Mouse (Mus musculus): ENCODE measurements at regions not wholly inside any gene's neighbourhood (a gene's known extent, or its start where the extent isn't known, plus 50 kb on each side); places are given as distances from the start of the nearest gene placed in this dataset.

DNA sequence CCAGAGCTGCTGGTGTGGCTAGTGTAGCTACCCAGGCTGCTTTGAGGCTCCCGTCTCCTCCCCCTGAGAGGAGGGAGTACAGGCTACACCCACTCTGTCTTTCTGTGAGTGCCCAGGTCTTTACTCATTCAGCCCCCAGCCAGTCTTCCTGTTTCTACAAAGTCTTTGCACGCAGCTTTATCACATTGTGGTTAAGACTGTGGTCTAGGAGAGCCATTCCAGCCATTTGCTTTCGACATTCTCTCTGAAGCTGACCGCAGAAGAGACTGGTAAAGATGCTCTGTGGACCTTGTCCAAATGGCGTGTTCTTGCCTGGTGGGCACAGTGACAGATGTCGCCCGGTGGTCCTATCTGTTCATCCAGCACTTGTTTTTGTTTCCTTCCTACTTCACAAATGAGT is 62.0 kb downstream of the Tpra1 start:
- Histone ChIP-seq H3K4me3 (ENCODE audit: extremely low read depth, insufficient read depth, insufficient read length) (no peak overlapping the region), H3K36me3 (ENCODE audit: control insufficient read depth, insufficient read depth, low read length) (no peaks in the 10 kb centered on the region), H3K4me1 (ENCODE audit: control insufficient read depth, insufficient read depth, insufficient read length) (no peaks in the 10 kb centered on the region; the same call in 1 of the 2 replicates), H3K27ac (ENCODE audit: insufficient read depth, low read length) (no peak overlapping the region), H3K27me3 (ENCODE audit: control insufficient read depth, insufficient read depth, low read length) (no peaks in the 10 kb centered on the region)
- no peak for TF ChIP-seq POLR2A (IDR thresholded peaks at IDR 0.05; ENCODE audit: low read depth, low read length)
- TF ChIP-seq CTCF (IDR thresholded peaks at IDR 0.05; ENCODE audit: extremely low read depth, insufficient read depth, insufficient read length, insufficient replicate concordance), result no peak
- WGBS, result 12% methylated on average over 7 of the region's 7 CpGs
- no peak for DNase-seq (ENCODE audit: low read depth in 1 of 2, low spot score in 2 of 2)

DNA sequence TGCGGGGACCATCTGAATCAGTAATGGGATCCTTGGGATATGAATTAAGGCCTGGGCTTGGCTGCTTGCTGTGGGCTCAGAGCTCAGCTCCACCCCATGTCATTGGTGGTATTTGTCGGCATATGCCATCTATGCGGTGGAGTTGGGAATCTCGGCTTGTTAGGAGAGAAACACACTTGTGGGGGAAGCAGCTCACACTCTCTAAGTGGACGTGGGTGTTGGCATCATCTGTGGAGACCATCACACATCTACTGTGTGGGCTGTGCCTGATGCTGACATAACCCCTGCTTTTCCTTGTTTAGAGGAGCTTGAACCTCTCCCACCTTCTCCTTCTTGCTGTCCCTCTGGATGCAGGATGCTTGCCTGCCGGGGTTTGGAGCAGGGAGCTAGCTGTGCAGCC is 62.9 kb downstream of the Tpra1 start:
- no peaks in the 10 kb centered on the region for H3K36me3 ChIP-seq (ENCODE audit: control insufficient read depth, insufficient read depth, low read length)
- H3K27me3 ChIP-seq (ENCODE audit: control insufficient read depth, insufficient read depth, low read length), result no peaks in the 10 kb centered on the region
- no peak for TF ChIP-seq CTCF (IDR thresholded peaks at IDR 0.05; ENCODE audit: extremely low read depth, insufficient read depth, insufficient read length, insufficient replicate concordance)
- TF ChIP-seq POLR2A (IDR thresholded peaks at IDR 0.05; ENCODE audit: low read depth, low read length), result no peak
- WGBS, result 84% methylated on average over 6 of the region's 6 CpGs
- no peak overlapping the region for H3K4me3 ChIP-seq (ENCODE audit: extremely low read depth, insufficient read depth, insufficient read length)
- DNase-seq (ENCODE audit: low read depth in 1 of 2, low spot score in 2 of 2), result no peak
- no peak overlapping the region for H3K27ac ChIP-seq (ENCODE audit: insufficient read depth, low read length)
- H3K4me1 ChIP-seq (ENCODE audit: control insufficient read depth, insufficient read depth, insufficient read length), result no peaks in the 10 kb centered on the region; the same call in 1 of the 2 replicates

DNA sequence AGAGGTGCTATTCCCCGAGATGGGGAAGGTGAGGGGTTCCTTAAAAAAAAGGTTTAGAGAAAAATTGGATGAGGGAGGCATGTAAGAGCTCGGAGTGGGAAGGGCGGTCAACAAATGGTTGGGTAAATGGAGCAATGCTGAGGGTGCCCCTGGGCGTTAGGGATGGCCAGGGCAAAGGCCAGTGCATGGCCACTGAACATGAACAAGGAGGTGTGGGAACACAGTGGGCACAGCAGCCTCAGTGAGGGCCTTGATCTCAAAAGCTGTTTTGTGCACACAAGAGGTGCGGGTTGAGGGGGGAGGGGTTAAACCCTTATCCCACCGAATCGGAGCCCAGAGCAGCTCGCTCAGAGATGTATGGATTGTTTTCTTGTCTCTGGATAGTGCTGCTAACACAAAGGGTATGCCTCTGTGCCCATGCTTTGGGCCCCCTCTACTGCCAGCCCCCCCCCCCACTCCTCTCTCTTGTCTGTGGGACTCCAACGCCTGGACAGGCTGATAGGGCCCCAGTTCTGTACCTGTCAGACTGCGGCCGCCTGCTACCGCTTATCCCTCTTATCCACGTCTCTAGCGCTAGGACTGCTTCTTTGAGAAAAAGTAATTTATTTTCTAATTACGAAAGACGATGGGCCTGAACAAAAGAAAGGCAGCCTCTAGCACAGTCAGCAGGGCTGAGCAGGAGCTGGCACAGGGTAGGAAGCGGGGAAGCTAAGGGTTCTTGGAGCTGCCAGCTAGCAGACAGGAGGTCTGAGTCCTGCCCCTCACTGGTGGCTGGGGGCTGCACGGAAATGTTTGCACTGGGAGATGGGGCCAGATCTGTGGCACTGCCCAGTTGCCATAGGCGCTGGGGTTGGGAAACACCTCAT is 63.5 kb downstream of the Tpra1 start:
- 83% methylated on average over 19 of the region's 19 CpGs for WGBS

DNA sequence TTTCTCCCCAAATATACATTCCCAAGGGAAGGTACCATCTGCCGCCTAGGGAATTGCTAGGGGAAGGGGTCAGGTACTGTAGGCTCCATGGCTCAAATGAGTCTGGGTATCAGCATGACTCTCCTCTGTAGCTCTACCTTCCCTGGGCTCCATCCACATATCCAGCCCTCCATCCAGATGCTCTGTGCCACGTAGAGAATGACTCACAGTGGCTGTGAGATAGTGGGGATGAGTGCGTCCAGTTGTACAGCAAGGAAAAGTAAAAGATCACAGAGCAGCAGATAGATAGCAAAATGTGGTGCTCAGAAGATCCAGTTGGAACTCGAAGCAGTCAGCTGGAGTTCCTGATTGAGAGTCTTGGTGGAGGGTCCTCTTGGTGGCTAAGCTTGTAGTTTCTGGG is 64.5 kb downstream of the Tpra1 start:
- no peak for TF ChIP-seq CTCF (IDR thresholded peaks at IDR 0.05; ENCODE audit: extremely low read depth, insufficient read depth, insufficient read length, insufficient replicate concordance)
- TF ChIP-seq POLR2A (IDR thresholded peaks at IDR 0.05; ENCODE audit: low read depth, low read length), result no peak
- Histone ChIP-seq H3K27ac (ENCODE audit: insufficient read depth, low read length) (no peak overlapping the region), H3K27me3 (ENCODE audit: control insufficient read depth, insufficient read depth, low read length) (no peaks in the 10 kb centered on the region), H3K4me1 (ENCODE audit: control insufficient read depth, insufficient read depth, insufficient read length) (no peaks in the 10 kb centered on the region; the same call in 1 of the 2 replicates), H3K36me3 (ENCODE audit: control insufficient read depth, insufficient read depth, low read length) (no peaks in the 10 kb centered on the region), H3K4me3 (ENCODE audit: extremely low read depth, insufficient read depth, insufficient read length) (no peak overlapping the region)
- WGBS, result 75% methylated on average over 4 of the region's 4 CpGs
- no peak for DNase-seq (ENCODE audit: low read depth in 1 of 2, low spot score in 2 of 2)

More for the DNA sequence above, 63.5 kb downstream of the Tpra1 start:
- no peak for DNase-seq (ENCODE audit: low read depth in 1 of 2, low spot score in 2 of 2)
- no peaks in the 10 kb centered on the region; the same call in 1 of the 2 replicates for H3K4me1 ChIP-seq (ENCODE audit: control insufficient read depth, insufficient read depth, insufficient read length)
- H3K27ac ChIP-seq (ENCODE audit: insufficient read depth, low read length), result no peak overlapping the region
- H3K4me3 ChIP-seq (ENCODE audit: extremely low read depth, insufficient read depth, insufficient read length), result no peak overlapping the region
- no peaks in the 10 kb centered on the region for H3K27me3 ChIP-seq (ENCODE audit: control insufficient read depth, insufficient read depth, low read length)
- no peaks in the 10 kb centered on the region for H3K36me3 ChIP-seq (ENCODE audit: control insufficient read depth, insufficient read depth, low read length)
- TF ChIP-seq CTCF (IDR thresholded peaks at IDR 0.05; ENCODE audit: extremely low read depth, insufficient read depth, insufficient read length, insufficient replicate concordance), result no peak
- no peak for TF ChIP-seq POLR2A (IDR thresholded peaks at IDR 0.05; ENCODE audit: low read depth, low read length)

DNA sequence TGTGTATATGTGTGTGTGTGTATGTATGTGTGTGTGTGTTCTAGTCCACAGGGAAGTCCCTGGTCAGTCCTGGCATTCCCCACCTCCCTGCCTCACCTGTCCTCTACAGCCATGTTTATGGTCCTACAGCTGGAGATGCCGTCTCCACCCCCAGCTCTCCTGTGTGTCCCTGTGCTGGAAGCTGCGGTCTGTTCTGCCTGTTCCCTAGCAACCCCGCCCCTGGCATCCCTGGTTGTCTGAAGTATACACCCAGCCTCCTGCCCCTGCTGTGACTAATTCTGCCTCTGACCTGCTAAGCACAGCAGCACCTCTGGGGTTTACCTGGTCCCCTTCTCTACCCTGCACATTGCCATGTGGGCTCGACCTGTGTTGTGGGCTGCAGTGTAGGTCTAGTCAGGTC is 66.8 kb downstream of the Tpra1 start:
- WGBS, result 58% methylated on average over 4 of the region's 4 CpGs
- H3K27ac ChIP-seq (ENCODE audit: insufficient read depth, low read length), result no peak overlapping the region
- H3K27me3 ChIP-seq (ENCODE audit: control insufficient read depth, insufficient read depth, low read length), result no peaks in the 10 kb centered on the region
- no peaks in the 10 kb centered on the region; the same call in 1 of the 2 replicates for H3K4me1 ChIP-seq (ENCODE audit: control insufficient read depth, insufficient read depth, insufficient read length)
- H3K36me3 ChIP-seq (ENCODE audit: control insufficient read depth, insufficient read depth, low read length), result no peaks in the 10 kb centered on the region
- DNase-seq (ENCODE audit: low read depth in 1 of 2, low spot score in 2 of 2), result no peak
- H3K4me3 ChIP-seq (ENCODE audit: extremely low read depth, insufficient read depth, insufficient read length), result no peak overlapping the region
- TF ChIP-seq POLR2A (IDR thresholded peaks at IDR 0.05; ENCODE audit: low read depth, low read length), result no peak
- TF ChIP-seq CTCF (IDR thresholded peaks at IDR 0.05; ENCODE audit: extremely low read depth, insufficient read depth, insufficient read length, insufficient replicate concordance), result no peak

DNA sequence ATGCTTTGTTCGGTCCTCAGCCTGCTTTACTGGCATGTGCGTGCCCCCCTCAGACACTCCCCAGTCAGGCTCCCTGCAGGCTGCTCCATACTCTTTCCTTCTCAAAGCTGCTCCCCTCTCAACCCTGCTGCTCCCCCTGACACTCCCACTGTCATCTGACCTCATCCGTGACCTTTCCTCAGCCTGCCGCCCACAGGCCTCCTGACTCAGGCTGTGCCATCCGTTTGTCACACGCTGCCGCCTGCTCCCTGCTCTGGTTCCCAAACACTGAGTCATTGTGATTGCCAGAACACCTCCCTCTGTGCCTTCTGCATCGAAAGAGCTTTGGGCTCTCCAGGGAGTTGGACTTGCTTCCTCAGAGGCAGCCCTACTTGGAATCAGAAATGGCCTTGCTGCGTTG is 69.7 kb downstream of the Tpra1 start:
- Histone ChIP-seq H3K4me3 (ENCODE audit: extremely low read depth, insufficient read depth, insufficient read length) (no peak overlapping the region), H3K27me3 (ENCODE audit: control insufficient read depth, insufficient read depth, low read length) (no peaks in the 10 kb centered on the region)
- WGBS, result 65% methylated on average over 9 of the region's 9 CpGs

DNA sequence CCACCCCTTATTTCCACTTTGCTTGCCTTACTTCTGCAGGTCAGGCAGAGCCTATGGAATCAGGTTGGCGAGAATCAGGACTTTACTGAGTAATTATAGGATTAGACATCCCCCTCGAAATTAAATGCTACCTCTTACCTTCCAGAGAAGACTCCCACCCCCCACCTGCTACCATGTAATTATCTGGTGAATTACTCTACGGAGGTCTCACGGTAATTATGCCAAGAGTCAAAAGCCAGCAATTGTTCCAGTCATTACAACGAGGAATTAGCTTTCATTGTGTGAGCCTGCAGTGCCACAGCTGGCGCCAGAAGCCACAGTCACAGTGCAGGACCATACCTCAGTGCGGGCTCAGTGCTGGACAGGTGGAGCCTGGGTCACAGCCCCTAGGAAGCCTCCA is 72.4 kb downstream of the Tpra1 start:
- no peaks in the 10 kb centered on the region for H3K36me3 ChIP-seq (ENCODE audit: control insufficient read depth, insufficient read depth, low read length)
- no peaks in the 10 kb centered on the region for H3K27me3 ChIP-seq (ENCODE audit: control insufficient read depth, insufficient read depth, low read length)
- 70% methylated on average over 7 of the region's 7 CpGs for WGBS
- H3K4me1 ChIP-seq (ENCODE audit: control insufficient read depth, insufficient read depth, insufficient read length), result no peaks in the 10 kb centered on the region
- no peak overlapping the region for H3K27ac ChIP-seq (ENCODE audit: insufficient read depth, low read length)
- TF ChIP-seq POLR2A (IDR thresholded peaks at IDR 0.05; ENCODE audit: low read depth, low read length), result no peak
- no peak for TF ChIP-seq CTCF (IDR thresholded peaks at IDR 0.05; ENCODE audit: extremely low read depth, insufficient read depth, insufficient read length, insufficient replicate concordance)
- no peak for DNase-seq (ENCODE audit: low read depth in 1 of 2, low spot score in 2 of 2)
- H3K4me3 ChIP-seq (ENCODE audit: extremely low read depth, insufficient read depth, insufficient read length), result no peak overlapping the region

More for the DNA sequence above, 69.7 kb downstream of the Tpra1 start:
- Histone ChIP-seq H3K27ac (ENCODE audit: insufficient read depth, low read length) (no peak overlapping the region), H3K4me1 (ENCODE audit: control insufficient read depth, insufficient read depth, insufficient read length) (no peaks in the 10 kb centered on the region), H3K36me3 (ENCODE audit: control insufficient read depth, insufficient read depth, low read length) (no peaks in the 10 kb centered on the region)
- TF ChIP-seq CTCF (IDR thresholded peaks at IDR 0.05; ENCODE audit: extremely low read depth, insufficient read depth, insufficient read length, insufficient replicate concordance), result no peak
- TF ChIP-seq POLR2A (IDR thresholded peaks at IDR 0.05; ENCODE audit: low read depth, low read length), result no peak
- DNase-seq (ENCODE audit: low read depth in 1 of 2, low spot score in 2 of 2), result no peak

All from spleen, adult 2 months (tissue).